Mouse (Mus musculus) liver, embryonic 14.5 days (tissue): ENCODE results near the gene March1.

Source experiments
- CTCF ChIP-seq: IDR thresholded peaks from 2 replicates; pipeline ENCODE4 v1.5.1; 2016; ENCODE audit warnings: antibody characterized with exemption, low read depth, control low read depth
- EP300 ChIP-seq: IDR thresholded peaks from 2 replicates; pipeline ENCODE4 v1.6.1; 2016; ENCODE audit warnings: antibody characterized with exemption, low read depth

- no peak for TF ChIP-seq CTCF
- TF ChIP-seq EP300, result no peak
Measured at GRCm38 (mm10) chr8:66488556-66488955, 870.9 kb downstream of the March1 start.
